Mouse (Mus musculus) heart, adult 10 weeks (tissue): ENCODE results near the gene Doxl2. TPM values are rescaled to one million over a fixed set of nuclear protein-coding genes. Genes with fewer than 3 reads are reported as not detected.

Experiments
- polyA plus RNA-seq: library from polyadenylated mRNA; stranded (reverse); fragments of 350-450 nt; fragmentation: Illumina TruSeq; extraction: RNeasy Lipid Tissue Mini Kit (QIAGEN cat#74804); gene quantifications from one replicate; pipeline ENCODE4 v1.2.3, GENCODE M21; 2014; ENCODE audit warnings: low read depth, low replicate concordance

Gene Doxl2
- polyA plus RNA-seq = not detected

DNA sequence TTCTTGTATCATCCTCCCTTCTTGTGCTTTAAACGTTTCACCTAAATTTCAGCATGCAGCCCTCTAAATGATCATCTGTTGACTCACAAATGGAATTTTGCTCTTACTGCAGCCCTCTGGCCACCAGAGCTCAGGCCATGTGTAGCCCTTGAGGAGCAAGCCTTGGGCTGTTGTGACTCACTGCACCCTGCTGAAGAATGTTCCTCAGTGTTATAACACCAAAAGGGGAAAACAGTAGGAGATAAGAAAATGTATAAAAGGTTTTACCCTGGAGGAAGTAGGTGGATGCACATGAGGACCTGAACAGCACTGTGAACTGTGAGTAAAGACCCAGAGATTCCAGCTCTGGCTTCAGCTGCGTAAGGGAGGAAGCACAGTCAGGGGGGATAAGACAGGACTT lies at the start of gene Doxl2:
TSS of gene Doxl2 (plus strand) at position 301 of the 400 bp plus-strand sequence.

DNA sequence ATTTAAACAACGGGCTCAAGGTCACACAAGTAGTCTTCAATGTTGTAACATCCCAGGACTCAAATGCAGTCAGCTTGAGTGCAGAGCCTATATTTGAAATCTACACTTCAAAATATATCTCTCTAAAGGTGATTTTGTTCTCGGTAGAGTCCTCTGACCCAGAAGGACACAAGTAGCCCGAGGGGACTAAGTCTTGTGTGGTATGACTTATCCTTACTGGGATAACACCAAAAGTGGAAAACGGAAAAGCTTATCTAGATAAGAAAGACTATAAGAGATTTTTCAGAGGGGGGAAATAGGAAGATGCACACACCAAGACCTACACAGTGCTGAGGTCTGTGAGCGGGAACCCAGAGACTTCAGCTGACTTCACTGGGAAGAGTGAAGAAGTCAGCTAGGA lies 45.2 kb upstream of the Doxl2 start, which contains the start of gene 1600015I10Rik:
TSS of gene 1600015I10Rik (plus strand) at position 301 of the 400 bp plus-strand sequence.

DNA sequence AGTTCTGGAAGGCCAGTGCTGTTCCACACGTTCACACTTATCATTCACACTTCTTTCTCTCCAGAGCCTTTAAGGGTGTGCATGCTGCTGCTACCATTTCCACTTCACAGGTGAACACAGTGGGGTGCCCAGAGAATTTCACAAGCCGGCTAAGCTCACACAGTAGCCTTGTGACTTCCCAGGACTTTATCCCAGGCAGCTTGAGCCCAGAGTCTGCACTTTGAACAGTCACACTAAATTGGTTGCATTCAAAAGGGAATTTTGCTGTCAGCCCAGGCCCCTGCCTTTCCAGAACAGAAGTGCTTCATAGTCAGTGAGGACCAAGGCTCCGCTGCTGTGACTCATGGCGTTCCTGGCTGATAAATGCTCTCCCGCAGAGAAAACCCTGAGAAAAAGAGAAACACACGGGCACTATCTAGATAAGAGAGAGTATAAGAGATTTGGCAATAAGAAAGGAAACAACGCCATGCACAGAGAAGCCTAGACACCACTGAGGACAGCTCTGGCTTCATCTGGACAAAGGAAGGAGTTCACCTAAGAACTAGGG lies 11.8 kb downstream of the Doxl2 start, which contains the start of gene Svs1:
TSS of gene Svs1 (plus strand) at position 418 of the 547 bp plus-strand sequence.

Other genes with a start within 250 kb of the Doxl2 start
- 9.0 TPM for gene Gimap1, start 235.9 kb upstream of the Doxl2 start, polyA plus RNA-seq
- 5.2 TPM for gene Gimap5, start 228.8 kb upstream of the Doxl2 start, polyA plus RNA-seq
- gene Gimap3, start 204.1 kb upstream of the Doxl2 start, polyA plus RNA-seq = 0.71 TPM
- 28.1 TPM for gene Tmem176a, start 134.0 kb upstream of the Doxl2 start, polyA plus RNA-seq
- 56.5 TPM for gene Tmem176b, start 133.5 kb upstream of the Doxl2 start, polyA plus RNA-seq
- gene Aoc1, start 102.1 kb upstream of the Doxl2 start, polyA plus RNA-seq = not detected
- gene 1600015I10Rik, start 45.1 kb upstream of the Doxl2 start, polyA plus RNA-seq = not detected
- gene Svs1, start 11.9 kb downstream of the Doxl2 start, polyA plus RNA-seq = not detected
- gene Gpnmb, start 61.6 kb downstream of the Doxl2 start, polyA plus RNA-seq = 1.5 TPM
- 15.8 TPM for gene Malsu1, start 98.8 kb downstream of the Doxl2 start, polyA plus RNA-seq
- gene Igf2bp3, start 240.0 kb downstream of the Doxl2 start, polyA plus RNA-seq = not detected